Mouse (Mus musculus): ENCODE data around the gene Mef2a. TPM values are rescaled to one million over a fixed set of nuclear protein-coding genes. Genes with fewer than 3 reads are reported as not detected.
A peak's percentile ranks its signal among the peaks of the same experiment; 100 is the strongest.

The Mef2a gene
- polyA plus RNA-seq, 1 experiment from 2014 or later = 20.3 TPM

- H3K27ac ChIP-seq (replicated peaks) = no peak overlapping the region
- DNase-seq (ENCODE audit: low spot score) = no peak
- H3K4me1 ChIP-seq = no peaks in the 10 kb centered on the region
- no peaks in the 10 kb centered on the region for H3K27me3 ChIP-seq (ENCODE audit: low read depth, poor library complexity, severe bottlenecking)
- H3K36me3 ChIP-seq = no peaks in the 10 kb centered on the region
- no peaks in the 10 kb centered on the region for H3K9me3 ChIP-seq (replicated peaks)
- 84% methylated on average over 6 of the region's 6 CpGs for WGBS
- no peak overlapping the region for H3K4me3 ChIP-seq
These were observed 12.5 kb upstream of the Mef2a start for GRCm38 (mm10) chr7:67384942-67385872.

- H3K27ac ChIP-seq (replicated peaks) = no peak overlapping the region
- no peaks in the 10 kb centered on the region for H3K4me1 ChIP-seq
- DNase-seq (ENCODE audit: low spot score) = no peak
- H3K36me3 ChIP-seq = no peaks in the 10 kb centered on the region
- H3K27me3 ChIP-seq (ENCODE audit: low read depth, poor library complexity, severe bottlenecking) = no peaks in the 10 kb centered on the region
- H3K9me3 ChIP-seq (replicated peaks) = no peaks in the 10 kb centered on the region
- WGBS = 90% methylated on average over 6 of the region's 6 CpGs
- H3K4me3 ChIP-seq = no peak overlapping the region
These were observed 7.8 kb upstream of the Mef2a start for GRCm38 (mm10) chr7:67380174-67381129.

GRCm38 (mm10) chr7:67376796-67377195 is 4.1 kb upstream of the Mef2a start:
- Histone ChIP-seq H3K27ac (replicated peaks) (no peak overlapping the region), H3K9me3 (replicated peaks) (no peaks in the 10 kb centered on the region), H3K4me3 (no peak overlapping the region), H3K36me3 (no peaks in the 10 kb centered on the region), H3K4me1 (peaks cover 14% of the 10 kb centered on the region), H3K27me3 (ENCODE audit: low read depth, poor library complexity, severe bottlenecking) (peaks cover 11% of the 10 kb centered on the region; the same call in 1 of the 2 replicates)
- 90% methylated on average over 6 of the region's 6 CpGs for WGBS
- DNase-seq (ENCODE audit: low spot score) = no peak

- Histone ChIP-seq H3K9me3 (replicated peaks) (no peaks in the 10 kb centered on the region), H3K4me3 (peak overlapping the region; percentile 92; the same call in 1 of the 2 replicates), H3K4me1 (peaks cover 25% of the 10 kb centered on the region), H3K27ac (replicated peaks) (peak overlapping the region; percentile 99), H3K36me3 (no peaks in the 10 kb centered on the region), H3K27me3 (ENCODE audit: low read depth, poor library complexity, severe bottlenecking) (peaks cover 11% of the 10 kb centered on the region; the same call in 1 of the 2 replicates)
- peak; percentile 15 for DNase-seq (ENCODE audit: low spot score)
- WGBS = 46% methylated on average over 5 of the region's 5 CpGs
These were observed 1.3 kb upstream of the Mef2a start for GRCm38 (mm10) chr7:67373975-67374374.

DNA sequence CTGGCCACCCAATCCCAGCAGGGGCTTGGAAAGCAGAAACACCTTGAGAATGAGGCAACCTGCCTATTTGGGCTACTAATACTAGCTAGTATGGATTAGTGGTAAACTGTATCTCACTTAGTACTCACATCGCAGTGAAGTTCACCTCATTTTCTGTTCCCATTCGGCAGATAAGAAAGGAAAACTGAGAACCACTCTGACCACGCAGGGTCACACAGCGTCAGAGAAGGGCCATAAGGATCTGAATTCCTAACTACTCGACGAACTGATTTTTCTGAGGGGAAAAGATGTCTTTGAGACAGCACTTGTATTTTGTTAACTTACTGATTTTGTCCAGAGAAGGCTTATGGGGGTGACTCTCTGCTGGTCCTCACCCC is 914 bp upstream of the Mef2a start:
- peaks cover 11% of the 10 kb centered on the region; the same call in 1 of the 2 replicates for H3K27me3 ChIP-seq (ENCODE audit: low read depth, poor library complexity, severe bottlenecking)
- WGBS = 30% methylated on average over 6 of the region's 6 CpGs
- H3K4me1 ChIP-seq = peaks cover 25% of the 10 kb centered on the region
- peak overlapping the region; percentile 99 for H3K27ac ChIP-seq (replicated peaks)
- H3K4me3 ChIP-seq = peak overlapping the region; percentile 92
- no peaks in the 10 kb centered on the region for H3K36me3 ChIP-seq
- no peak for DNase-seq (ENCODE audit: low spot score)
- H3K9me3 ChIP-seq (replicated peaks) = no peaks in the 10 kb centered on the region

- Histone ChIP-seq H3K27ac (replicated peaks) (peak overlapping the region; percentile 99), H3K4me3 (peak overlapping the region; percentile 92), H3K4me1 (peaks cover 25% of the 10 kb centered on the region), H3K9me3 (replicated peaks) (no peaks in the 10 kb centered on the region; the same call in 1 of the 2 replicates), H3K36me3 (no peaks in the 10 kb centered on the region), H3K27me3 (ENCODE audit: low read depth, poor library complexity, severe bottlenecking) (peaks cover 11% of the 10 kb centered on the region; the same call in 1 of the 2 replicates)
- WGBS = 5% methylated on average over 73 of the region's 75 CpGs
- no peak for DNase-seq (ENCODE audit: low spot score)
These were observed 576 bp downstream of the Mef2a start for GRCm38 (mm10) chr7:67371891-67372672.

GRCm38 (mm10) chr7:67371351-67371890 is 1.2 kb downstream of the Mef2a start:
- WGBS = 22% methylated on average over 10 of the region's 10 CpGs
- H3K9me3 ChIP-seq (replicated peaks) = no peaks in the 10 kb centered on the region; the same call in 1 of the 2 replicates
- H3K36me3 ChIP-seq = no peaks in the 10 kb centered on the region
- H3K4me1 ChIP-seq = peaks cover 25% of the 10 kb centered on the region
- peak overlapping the region; percentile 92 for H3K4me3 ChIP-seq
- H3K27me3 ChIP-seq (ENCODE audit: low read depth, poor library complexity, severe bottlenecking) = peaks cover 11% of the 10 kb centered on the region; the same call in 1 of the 2 replicates
- no peak for DNase-seq (ENCODE audit: low spot score)
- H3K27ac ChIP-seq (replicated peaks) = no peak overlapping the region

DNA sequence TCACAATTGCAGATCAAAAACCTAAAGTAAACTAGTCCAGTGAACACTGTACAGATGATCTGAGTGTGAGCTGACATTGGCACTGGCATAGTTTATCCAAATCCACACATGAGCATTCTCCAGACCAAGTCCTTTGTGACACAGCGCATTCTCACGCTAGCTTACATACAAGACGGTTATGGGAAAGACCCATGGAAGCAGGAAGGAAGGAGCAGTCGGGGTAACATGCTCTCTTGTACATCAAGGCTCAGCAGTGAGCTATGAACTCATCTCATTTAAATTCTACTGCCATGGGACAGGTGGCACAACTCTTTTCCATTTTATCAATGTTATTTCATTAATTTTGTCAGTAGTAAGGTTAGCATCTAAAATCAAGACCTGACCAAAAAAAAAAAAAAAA is 3.0 kb downstream of the Mef2a start:
- Histone ChIP-seq H3K36me3 (no peaks in the 10 kb centered on the region), H3K4me3 (no peak overlapping the region), H3K4me1 (peaks cover 25% of the 10 kb centered on the region), H3K27me3 (ENCODE audit: low read depth, poor library complexity, severe bottlenecking) (peaks cover 6% of the 10 kb centered on the region; the same call in 1 of the 2 replicates), H3K27ac (replicated peaks) (no peak overlapping the region), H3K9me3 (replicated peaks) (no peaks in the 10 kb centered on the region; the same call in 1 of the 2 replicates)
- WGBS = 88% methylated on average over 4 of the region's 4 CpGs
- DNase-seq (ENCODE audit: low spot score) = no peak

- no peaks in the 10 kb centered on the region for H3K36me3 ChIP-seq
- H3K4me3 ChIP-seq = no peak overlapping the region
- no peak for DNase-seq (ENCODE audit: low spot score)
- no peaks in the 10 kb centered on the region for H3K27me3 ChIP-seq (ENCODE audit: low read depth, poor library complexity, severe bottlenecking)
- H3K9me3 ChIP-seq (replicated peaks) = no peaks in the 10 kb centered on the region; the same call in 1 of the 2 replicates
- 93% methylated on average over 2 of the region's 2 CpGs for WGBS
- peaks cover 20% of the 10 kb centered on the region for H3K4me1 ChIP-seq
- no peak overlapping the region for H3K27ac ChIP-seq (replicated peaks)
These were observed 4.3 kb downstream of the Mef2a start for GRCm38 (mm10) chr7:67368394-67368793.

GRCm38 (mm10) chr7:67360588-67360987 is 12.1 kb downstream of the Mef2a start:
- H3K27me3 ChIP-seq (ENCODE audit: low read depth, poor library complexity, severe bottlenecking) = no peaks in the 10 kb centered on the region
- H3K9me3 ChIP-seq (replicated peaks) = peaks cover 11% of the 10 kb centered on the region
- 89% methylated on average over 3 of the region's 3 CpGs for WGBS
- H3K36me3 ChIP-seq = peaks cover 9% of the 10 kb centered on the region
- no peak overlapping the region for H3K27ac ChIP-seq (replicated peaks)
- peaks cover 12% of the 10 kb centered on the region; the same call in 1 of the 2 replicates for H3K4me1 ChIP-seq
- H3K4me3 ChIP-seq = no peak overlapping the region
- no peak for DNase-seq (ENCODE audit: low spot score)

GRCm38 (mm10) chr7:67359863-67360262 is 12.8 kb downstream of the Mef2a start:
- H3K4me3 ChIP-seq = no peak overlapping the region
- H3K4me1 ChIP-seq = peaks cover 12% of the 10 kb centered on the region; the same call in 1 of the 2 replicates
- DNase-seq (ENCODE audit: low spot score) = no peak
- H3K27ac ChIP-seq (replicated peaks) = no peak overlapping the region
- H3K36me3 ChIP-seq = peaks cover 14% of the 10 kb centered on the region
- H3K27me3 ChIP-seq (ENCODE audit: low read depth, poor library complexity, severe bottlenecking) = no peaks in the 10 kb centered on the region
- peaks cover 16% of the 10 kb centered on the region for H3K9me3 ChIP-seq (replicated peaks)

All from midbrain, embryonic 10.5 days (tissue).